ENCODE assay signal across 23 mouse cellular contexts in genomic region chr5:17582047-17582515, GRCm38 (mm10). TPM values are rescaled to one million over a fixed set of nuclear protein-coding genes. Genes with fewer than 3 reads are reported as not detected.
DNase-seq lines count a peak whose midpoint lies in the region; ATAC-seq lines count a peak whose summit lies in the region.
"Had no signal": no experiment of that assay in that cellular context is flagged by ENCODE, and none has a peak within 500 bp of the region (broad histone marks: within the 10 kb centered on the region; RNA-seq: fewer than 3 reads in every experiment).

No protein-coding gene starts in this region.

- no peaks in the 10 kb centered on the region for H3K9me3 ChIP-seq in hindbrain, embryonic 11.5 days (ENCODE audit: control insufficient read depth, low read length)
- H3K9me3 ChIP-seq in hindbrain, embryonic 10.5 days = no peaks in the 10 kb centered on the region
- no peaks in the 10 kb centered on the region for H3K9me3 ChIP-seq in forebrain, embryonic 16.5 days (ENCODE audit: control insufficient read depth, low read length)
- no peaks in the 10 kb centered on the region for H3K9me3 ChIP-seq in hindbrain, embryonic 16.5 days (ENCODE audit: control insufficient read depth, low read length)
- H3K9me3 ChIP-seq in neural tube, embryonic 14.5 days (ENCODE audit: control insufficient read depth, low read length) = no peaks in the 10 kb centered on the region
- H3K9me3 ChIP-seq: embryonic facial prominence, embryonic 15.5 days; heart, embryonic 10.5 days; limb, embryonic 13.5 days had no signal

- no peaks in the 10 kb centered on the region for H3K27me3 ChIP-seq in hindbrain, embryonic 11.5 days (ENCODE audit: control insufficient read depth, insufficient read depth, low read length)
- no peaks in the 10 kb centered on the region for H3K27me3 ChIP-seq in hindbrain, embryonic 10.5 days (ENCODE audit: insufficient read depth, poor library complexity, severe bottlenecking)
- no peaks in the 10 kb centered on the region for H3K27me3 ChIP-seq in forebrain, embryonic 16.5 days (replicated peaks; ENCODE audit: control insufficient read depth, insufficient read depth, low read length)
- no peaks in the 10 kb centered on the region for H3K27me3 ChIP-seq in hindbrain, embryonic 16.5 days (replicated peaks; ENCODE audit: control insufficient read depth, insufficient read depth, low read length)
- H3K27me3 ChIP-seq in neural tube, embryonic 14.5 days (ENCODE audit: control insufficient read depth, insufficient read depth, low read length) = no peaks in the 10 kb centered on the region
- H3K27me3 ChIP-seq: embryonic facial prominence, embryonic 15.5 days; limb, embryonic 13.5 days had no signal

- no peak for DNase-seq in hindbrain, embryonic 11.5 days (ENCODE audit: low spot score)
- no peak for DNase-seq in hindbrain, embryonic 10.5 days (ENCODE audit: low spot score)
- DNase-seq in heart, postnatal 25 days (ENCODE audit: low spot score) = no peak
- DNase-seq: B cell, adult 2 months; cerebellum, adult 2 months; cerebellum, postnatal 36 days; heart, postnatal 10 days; kidney, adult 8-10 months; kidney, postnatal 14 days; layer of hippocampus, postnatal 36 days; retina, postnatal 1 day; right cerebral cortex, postnatal 4 days; thymus, postnatal 36 days had no signal

- peak; percentile 71 for ATAC-seq in hindbrain, embryonic 11.5 days (ENCODE audit: low FRiP score)
- peak; percentile 32 for ATAC-seq in forebrain, embryonic 16.5 days
- 0 out of 2 replicates have a peak, but pooled peaks have one; percentile 37 for ATAC-seq in hindbrain, embryonic 16.5 days
- peak; percentile 39; the same call in 1 of the 2 replicates for ATAC-seq in neural tube, embryonic 14.5 days (ENCODE audit: low read depth)
- ATAC-seq in megakaryocyte-erythroid progenitor cell, adult 5-6 weeks (replicated peaks; ENCODE audit: low FRiP score, low TSS enrichment, poor library complexity, severe bottlenecking) = no peak
- ATAC-seq: lung, postnatal 0 days had no signal

- no peaks in the 10 kb centered on the region for H3K36me3 ChIP-seq in hindbrain, embryonic 11.5 days (ENCODE audit: control insufficient read depth, insufficient read depth, low read length)
- no peaks in the 10 kb centered on the region for H3K36me3 ChIP-seq in hindbrain, embryonic 10.5 days
- no peaks in the 10 kb centered on the region for H3K36me3 ChIP-seq in forebrain, embryonic 16.5 days (ENCODE audit: control insufficient read depth, insufficient read depth)
- H3K36me3 ChIP-seq in hindbrain, embryonic 16.5 days (ENCODE audit: control insufficient read depth, insufficient read depth, low read length) = no peaks in the 10 kb centered on the region
- H3K36me3 ChIP-seq in neural tube, embryonic 14.5 days (ENCODE audit: control insufficient read depth, insufficient read depth, low read length) = no peaks in the 10 kb centered on the region
- H3K36me3 ChIP-seq: embryonic facial prominence, embryonic 15.5 days; heart, embryonic 10.5 days; limb, embryonic 13.5 days had no signal

- no peak overlapping the region for H3K27ac ChIP-seq in hindbrain, embryonic 11.5 days (ENCODE audit: low read depth, low read length)
- H3K27ac ChIP-seq in hindbrain, embryonic 10.5 days = no peak overlapping the region
- H3K27ac ChIP-seq in forebrain, embryonic 16.5 days (ENCODE audit: low read length) = no peak overlapping the region
- H3K27ac ChIP-seq in hindbrain, embryonic 16.5 days (ENCODE audit: low read depth, low read length) = no peak overlapping the region
- H3K27ac ChIP-seq in neural tube, embryonic 14.5 days (ENCODE audit: low read depth, low read length) = no peak overlapping the region
- H3K27ac ChIP-seq: embryonic facial prominence, embryonic 15.5 days; heart, embryonic 10.5 days; layer of hippocampus, adult 2 months; limb, embryonic 13.5 days; liver, embryonic 14.5 days had no signal

- H3K4me1 ChIP-seq in hindbrain, embryonic 11.5 days (replicated peaks; ENCODE audit: control insufficient read depth, insufficient read depth, low read length) = no peaks in the 10 kb centered on the region
- H3K4me1 ChIP-seq in hindbrain, embryonic 10.5 days (replicated peaks) = no peaks in the 10 kb centered on the region
- H3K4me1 ChIP-seq in forebrain, embryonic 16.5 days (replicated peaks; ENCODE audit: control insufficient read depth, insufficient read depth, low read length) = peaks cover 7% of the 10 kb centered on the region; the same call in 1 of the 2 replicates
- H3K4me1 ChIP-seq in hindbrain, embryonic 16.5 days (ENCODE audit: control insufficient read depth, insufficient read depth, low read depth, low read length) = no peaks in the 10 kb centered on the region
- 0 out of 2 replicates have a peak, but pooled peaks cover 4% of the 10 kb centered on the region for H3K4me1 ChIP-seq in neural tube, embryonic 14.5 days (ENCODE audit: control insufficient read depth, insufficient read depth, low read length)
- H3K4me1 ChIP-seq: embryonic facial prominence, embryonic 15.5 days had no signal

- WGBS in hindbrain, embryonic 11.5 days = 61% methylated on average over 2 of the region's 2 CpGs
- 74% methylated on average over 2 of the region's 2 CpGs for WGBS in hindbrain, embryonic 10.5 days
- WGBS in forebrain, embryonic 16.5 days = 10% methylated on average over 2 of the region's 2 CpGs
- 20% methylated on average over 2 of the region's 2 CpGs for WGBS in hindbrain, embryonic 16.5 days
- WGBS in neural tube, embryonic 14.5 days = 21% methylated on average over 2 of the region's 2 CpGs

- H3K4me3 ChIP-seq in hindbrain, embryonic 11.5 days (ENCODE audit: low read depth, low read length) = no peak overlapping the region
- H3K4me3 ChIP-seq in hindbrain, embryonic 10.5 days = no peak overlapping the region
- no peak overlapping the region for H3K4me3 ChIP-seq in forebrain, embryonic 16.5 days (replicated peaks; ENCODE audit: low read length)
- no peak overlapping the region for H3K4me3 ChIP-seq in hindbrain, embryonic 16.5 days (ENCODE audit: low read length)
- H3K4me3 ChIP-seq in neural tube, embryonic 14.5 days (ENCODE audit: low read depth, low read length) = no peak overlapping the region
- H3K4me3 ChIP-seq: embryonic facial prominence, embryonic 15.5 days; heart, embryonic 10.5 days; layer of hippocampus, adult 2 months; limb, embryonic 13.5 days had no signal

- no peak overlapping the region for H3K9ac ChIP-seq in hindbrain, embryonic 11.5 days (ENCODE audit: low read depth, low read length)
- no peak overlapping the region for H3K9ac ChIP-seq in forebrain, embryonic 16.5 days (replicated peaks; ENCODE audit: low read depth, low read length)
- H3K9ac ChIP-seq in hindbrain, embryonic 16.5 days (ENCODE audit: low read depth, low read length) = no peak overlapping the region
- no peak overlapping the region for H3K9ac ChIP-seq in neural tube, embryonic 14.5 days (replicated peaks; ENCODE audit: low read depth, low read length)
- H3K9ac ChIP-seq: embryonic facial prominence, embryonic 15.5 days; limb, embryonic 13.5 days; liver, embryonic 14.5 days had no signal

- no peak overlapping the region for H3K4me2 ChIP-seq in hindbrain, embryonic 11.5 days (replicated peaks; ENCODE audit: low read depth, low read length)
- no peak overlapping the region for H3K4me2 ChIP-seq in forebrain, embryonic 16.5 days (ENCODE audit: low read length)
- H3K4me2 ChIP-seq in hindbrain, embryonic 16.5 days (ENCODE audit: low read length) = no peak overlapping the region
- no peak overlapping the region for H3K4me2 ChIP-seq in neural tube, embryonic 14.5 days (ENCODE audit: low read depth, low read length)
- H3K4me2 ChIP-seq: embryonic facial prominence, embryonic 15.5 days; limb, embryonic 13.5 days had no signal

- intact Hi-C loops in heart, postnatal 25 days (cut with DNase I) = no loop called here

RNA-seq across cellular contexts. Expression of gene Sema3c, which starts 8.0 kb away (rescaled TPM):
- 17.4 and 22.2 TPM in 2 replicates for polyA plus RNA-seq in hindbrain, embryonic 11.5 days (2014; fragmentation: Nextera tagmentation; extraction: Ambion mirVana)
- polyA plus RNA-seq in hindbrain, embryonic 10.5 days (2016; fragmentation: Nextera tagmentation; extraction: Ambion mirVana) = 12.9 and 16.4 TPM in 2 replicates
- polyA plus RNA-seq in forebrain, embryonic 16.5 days (2015; fragmentation: Nextera tagmentation; extraction: Ambion mirVana) = 30.3 and 38.8 TPM in 2 replicates
- polyA plus RNA-seq in hindbrain, embryonic 16.5 days (2015; fragmentation: Nextera tagmentation; extraction: Ambion mirVana) = 13.3 and 19.0 TPM in 2 replicates
- polyA plus RNA-seq in neural tube, embryonic 14.5 days (2014; fragmentation: Nextera tagmentation; extraction: Ambion mirVana) = 37.5 and 45.4 TPM in 2 replicates
- total RNA-seq in heart, postnatal 25 days (2021) = 10 to 100 TPM; 18.3 to 19.4 TPM
- total RNA-seq in megakaryocyte-erythroid progenitor cell, adult 5-6 weeks (2014; fragmentation: Nextera tagmentation) = not detected in 2 replicates
- total RNA-seq in megakaryocyte-erythroid progenitor cell, adult 5-6 weeks (2017) = not detected in 2 replicates
